Mouse (Mus musculus) liver, adult 2 months (tissue): ENCODE results near the gene Ctsl.

ENCODE experiments used
- CTCF ChIP-seq: fragments of 200-500 bp; IDR thresholded peaks from 2 replicates; pipeline ENCODE4 v1.5.1; 2011; ENCODE audit warnings: low read depth, low read length, control low read depth
- POLR2A ChIP-seq: fragments of 200-500 bp; IDR thresholded peaks from 2 replicates; pipeline ENCODE4 v1.6.1; 2011; ENCODE audit warnings: low read length, control low read depth; ENCODE audit not compliant: insufficient read depth; ENCODE audit errors: extremely low read depth

GRCm38 (mm10) chr13:64376472-64376871, 5.8 kb upstream of the Ctsl start:
- TF ChIP-seq CTCF, result no peak
- TF ChIP-seq POLR2A, result no peak
